Mouse (Mus musculus) induced T-regulatory cell, adult 2 months (primary cell): ENCODE measurements around the gene Polr2g.

ENCODE experiments used
- DNase-seq: peaks from one replicate; pipeline ENCODE4 v3.0.0-alpha.2; 2012; ENCODE audit warnings: low read depth

Polr2g gene

GRCm38 (mm10) chr19:8758899-8759298, 39.5 kb downstream of the Polr2g start:
- DNase-seq = no peak

- DNase-seq = peak; percentile 66
Observed at GRCm38 (mm10) chr19:8757471-8757998, 40.8 kb downstream of the Polr2g start.

GRCm38 (mm10) chr19:8756635-8757387, 41.6 kb downstream of the Polr2g start, which contains the start of gene Nxf1:
Gene Nxf1, plus strand, starts transcription at chr19:8757073.
- peak; percentile 97 for DNase-seq

GRCm38 (mm10) chr19:8755652-8756051, 42.7 kb downstream of the Polr2g start:
- no peak for DNase-seq

GRCm38 (mm10) chr19:8747368-8747767, 51.0 kb downstream of the Polr2g start:
- DNase-seq = peak; percentile 56

GRCm38 (mm10) chr19:8745382-8745781, 53.0 kb downstream of the Polr2g start:
- no peak for DNase-seq
